Mouse (Mus musculus): ENCODE results near the gene Ppm1h. TPM values are rescaled to one million over a fixed set of nuclear protein-coding genes. Genes with fewer than 3 reads are reported as not detected.

Ppm1h gene
- total and polyA plus RNA-seq, 2 experiments from 2014 or later = 4.9 to 6.1 TPM

GRCm38 (mm10) chr10:122881456-122881855 is 202.9 kb downstream of the Ppm1h start:
- TF ChIP-seq CTCF (IDR thresholded peaks at IDR 0.05; ENCODE audit: low read depth) = no peak
- TF ChIP-seq EP300 (IDR thresholded peaks at IDR 0.05; ENCODE audit: low read depth) = no peak
- H3K9me3 ChIP-seq (replicated peaks; ENCODE audit: control insufficient read depth, low read length) = no peaks in the 10 kb centered on the region
- H3K4me3 ChIP-seq (ENCODE audit: low read depth, low read length) = no peak overlapping the region
- no peaks in the 10 kb centered on the region for H3K27me3 ChIP-seq (ENCODE audit: control insufficient read depth, insufficient read depth, low read length)
- no peak for DNase-seq (ENCODE audit: low spot score)
- no peak for ATAC-seq (ENCODE audit: insufficient read depth, low read depth)
- 91% methylated on average over 10 of the region's 10 CpGs for WGBS
- peaks cover 13% of the 10 kb centered on the region; the same call in 1 of the 2 replicates for H3K4me1 ChIP-seq (ENCODE audit: control insufficient read depth, insufficient read depth)
- no peak overlapping the region for H3K9ac ChIP-seq (replicated peaks; ENCODE audit: low read depth, low read length)
- H3K27ac ChIP-seq (ENCODE audit: low read depth) = no peak overlapping the region
- H3K36me3 ChIP-seq (replicated peaks; ENCODE audit: control insufficient read depth, insufficient read depth, low read length) = no peaks in the 10 kb centered on the region
- no peak overlapping the region for H3K4me2 ChIP-seq (ENCODE audit: low read depth, low read length)

- Histone ChIP-seq H3K36me3 (replicated peaks; ENCODE audit: control insufficient read depth, insufficient read depth, low read length) (no peaks in the 10 kb centered on the region), H3K4me2 (ENCODE audit: low read depth, low read length) (no peak overlapping the region), H3K4me1 (ENCODE audit: control insufficient read depth, insufficient read depth) (peaks cover 18% of the 10 kb centered on the region; the same call in 1 of the 2 replicates), H3K27ac (ENCODE audit: low read depth) (no peak overlapping the region), H3K4me3 (ENCODE audit: low read depth, low read length) (no peak overlapping the region), H3K27me3 (ENCODE audit: control insufficient read depth, insufficient read depth, low read length) (no peaks in the 10 kb centered on the region), H3K9ac (replicated peaks; ENCODE audit: low read depth, low read length) (no peak overlapping the region), H3K9me3 (replicated peaks; ENCODE audit: control insufficient read depth, low read length) (no peaks in the 10 kb centered on the region)
- WGBS = 55% methylated on average over 4 of the region's 4 CpGs
- no peak for ATAC-seq (ENCODE audit: insufficient read depth, low read depth)
- DNase-seq (ENCODE audit: low spot score) = no peak
- no peak for TF ChIP-seq EP300 (IDR thresholded peaks at IDR 0.05; ENCODE audit: low read depth)
Measured at GRCm38 (mm10) chr10:122882614-122883013, 204.1 kb downstream of the Ppm1h start.

- Histone ChIP-seq H3K27me3 (ENCODE audit: control insufficient read depth, insufficient read depth, low read length) (no peaks in the 10 kb centered on the region), H3K4me3 (ENCODE audit: low read depth, low read length) (no peak overlapping the region), H3K4me2 (ENCODE audit: low read depth, low read length) (peak overlapping the region; percentile 39), H3K36me3 (replicated peaks; ENCODE audit: control insufficient read depth, insufficient read depth, low read length) (no peaks in the 10 kb centered on the region), H3K4me1 (ENCODE audit: control insufficient read depth, insufficient read depth) (peaks cover 23% of the 10 kb centered on the region; the same call in 1 of the 2 replicates), H3K9me3 (replicated peaks; ENCODE audit: control insufficient read depth, low read length) (no peaks in the 10 kb centered on the region), H3K9ac (replicated peaks; ENCODE audit: low read depth, low read length) (peak overlapping the region; percentile 29; the same call in 1 of the 2 replicates), H3K27ac (ENCODE audit: low read depth) (peak overlapping the region; percentile 86)
- peak; percentile 61 for DNase-seq (ENCODE audit: low spot score)
- 17% methylated on average over 15 of the region's 15 CpGs for WGBS
- ATAC-seq (ENCODE audit: insufficient read depth, low read depth) = peak; percentile 62
- no peak for TF ChIP-seq CTCF (IDR thresholded peaks at IDR 0.05; ENCODE audit: low read depth)
- TF ChIP-seq EP300 (IDR thresholded peaks at IDR 0.05; ENCODE audit: low read depth) = no peak
Measured at GRCm38 (mm10) chr10:122883823-122884743, 205.5 kb downstream of the Ppm1h start.

GRCm38 (mm10) chr10:122885301-122885700 is 206.7 kb downstream of the Ppm1h start:
- WGBS = 86% methylated on average over 5 of the region's 5 CpGs
- TF ChIP-seq CTCF (IDR thresholded peaks at IDR 0.05; ENCODE audit: low read depth) (no peak), EP300 (IDR thresholded peaks at IDR 0.05; ENCODE audit: low read depth) (no peak)
- Histone ChIP-seq H3K36me3 (replicated peaks; ENCODE audit: control insufficient read depth, insufficient read depth, low read length) (no peaks in the 10 kb centered on the region), H3K4me3 (ENCODE audit: low read depth, low read length) (no peak overlapping the region), H3K4me2 (ENCODE audit: low read depth, low read length) (no peak overlapping the region), H3K27me3 (ENCODE audit: control insufficient read depth, insufficient read depth, low read length) (no peaks in the 10 kb centered on the region), H3K4me1 (ENCODE audit: control insufficient read depth, insufficient read depth) (peaks cover 23% of the 10 kb centered on the region; the same call in 1 of the 2 replicates), H3K27ac (ENCODE audit: low read depth) (no peak overlapping the region), H3K9me3 (replicated peaks; ENCODE audit: control insufficient read depth, low read length) (no peaks in the 10 kb centered on the region), H3K9ac (replicated peaks; ENCODE audit: low read depth, low read length) (no peak overlapping the region)
- DNase-seq (ENCODE audit: low spot score) (no peak), ATAC-seq (ENCODE audit: insufficient read depth, low read depth) (no peak)

GRCm38 (mm10) chr10:122886055-122886915 is 207.7 kb downstream of the Ppm1h start:
- H3K27me3 ChIP-seq (ENCODE audit: control insufficient read depth, insufficient read depth, low read length) = no peaks in the 10 kb centered on the region
- peak; percentile 53 for DNase-seq (ENCODE audit: low spot score)
- 18% methylated on average over 26 of the region's 26 CpGs for WGBS
- 0 out of 2 replicates have a peak, but pooled peaks have one; percentile 9 for ATAC-seq (ENCODE audit: insufficient read depth, low read depth)
- H3K4me3 ChIP-seq (ENCODE audit: low read depth, low read length) = peak overlapping the region; percentile 33
- peak overlapping the region; percentile 56 for H3K9ac ChIP-seq (replicated peaks; ENCODE audit: low read depth, low read length)
- peaks cover 27% of the 10 kb centered on the region for H3K4me1 ChIP-seq (ENCODE audit: control insufficient read depth, insufficient read depth)
- H3K27ac ChIP-seq (ENCODE audit: low read depth) = peak overlapping the region; percentile 75
- H3K36me3 ChIP-seq (replicated peaks; ENCODE audit: control insufficient read depth, insufficient read depth, low read length) = no peaks in the 10 kb centered on the region
- no peaks in the 10 kb centered on the region for H3K9me3 ChIP-seq (replicated peaks; ENCODE audit: control insufficient read depth, low read length)
- H3K4me2 ChIP-seq (ENCODE audit: low read depth, low read length) = peak overlapping the region; percentile 59
- TF ChIP-seq EP300 (IDR thresholded peaks at IDR 0.05; ENCODE audit: low read depth) (no peak), CTCF (IDR thresholded peaks at IDR 0.05; ENCODE audit: low read depth) (no peak)
